Mouse (Mus musculus): ENCODE measurements at regions not wholly inside any gene's neighbourhood (a gene's known extent, or its start where the extent isn't known, plus 50 kb on each side); places are given as distances from the start of the nearest gene placed in this dataset.

- H3K4me1 ChIP-seq (replicated peaks), result peaks cover 13% of the 10 kb centered on the region
- H3K4me2 ChIP-seq, result no peak overlapping the region
- H3K27ac ChIP-seq (ENCODE audit: poor library complexity, severe bottlenecking), result no peak overlapping the region
- no peak overlapping the region for H3K9ac ChIP-seq
- no peak overlapping the region for H3K4me3 ChIP-seq
- no peaks in the 10 kb centered on the region for H3K9me3 ChIP-seq (replicated peaks)
- no peak for ATAC-seq (ENCODE audit: insufficient number of reproducible peaks, low FRiP score)
- no peaks in the 10 kb centered on the region for H3K36me3 ChIP-seq
- 63% methylated on average over 6 of the region's 6 CpGs for WGBS
- H3K27me3 ChIP-seq (replicated peaks), result no peaks in the 10 kb centered on the region
These were observed 551.8 kb upstream of the Btbd3 start for GRCm38 (mm10) chr2:137704565-137704947.

GRCm38 (mm10) chr2:137704051-137704450 lies 552.3 kb upstream of the Btbd3 start:
- WGBS, result 75% methylated on average over 3 of the region's 3 CpGs
- H3K9me3 ChIP-seq (replicated peaks), result no peaks in the 10 kb centered on the region
- H3K27ac ChIP-seq (ENCODE audit: poor library complexity, severe bottlenecking), result no peak overlapping the region
- peaks cover 13% of the 10 kb centered on the region for H3K4me1 ChIP-seq (replicated peaks)
- no peaks in the 10 kb centered on the region for H3K27me3 ChIP-seq (replicated peaks)
- H3K4me3 ChIP-seq, result no peak overlapping the region
- H3K36me3 ChIP-seq, result no peaks in the 10 kb centered on the region
- no peak for ATAC-seq (ENCODE audit: insufficient number of reproducible peaks, low FRiP score)
- H3K9ac ChIP-seq, result no peak overlapping the region
- no peak overlapping the region for H3K4me2 ChIP-seq

GRCm38 (mm10) chr2:137695885-137696284 lies 560.5 kb upstream of the Btbd3 start:
- H3K9me3 ChIP-seq (replicated peaks), result no peaks in the 10 kb centered on the region
- H3K4me1 ChIP-seq (replicated peaks), result peaks cover 4% of the 10 kb centered on the region; the same call in 1 of the 2 replicates
- no peak overlapping the region for H3K27ac ChIP-seq (ENCODE audit: poor library complexity, severe bottlenecking)
- no peaks in the 10 kb centered on the region for H3K36me3 ChIP-seq
- no peak for ATAC-seq (ENCODE audit: insufficient number of reproducible peaks, low FRiP score)
- no peak overlapping the region for H3K4me3 ChIP-seq
- H3K4me2 ChIP-seq, result no peak overlapping the region
- no peak overlapping the region for H3K9ac ChIP-seq
- no peaks in the 10 kb centered on the region for H3K27me3 ChIP-seq (replicated peaks)
- 80% methylated on average over 5 of the region's 5 CpGs for WGBS

GRCm38 (mm10) chr2:137694020-137694419 lies 562.3 kb upstream of the Btbd3 start:
- no peak overlapping the region for H3K9ac ChIP-seq
- no peaks in the 10 kb centered on the region for H3K36me3 ChIP-seq
- no peak for ATAC-seq (ENCODE audit: insufficient number of reproducible peaks, low FRiP score)
- 76% methylated on average over 3 of the region's 3 CpGs for WGBS
- H3K9me3 ChIP-seq (replicated peaks), result no peaks in the 10 kb centered on the region
- peaks cover 6% of the 10 kb centered on the region; the same call in 1 of the 2 replicates for H3K4me1 ChIP-seq (replicated peaks)
- no peak overlapping the region for H3K27ac ChIP-seq (ENCODE audit: poor library complexity, severe bottlenecking)
- H3K27me3 ChIP-seq (replicated peaks), result no peaks in the 10 kb centered on the region
- H3K4me3 ChIP-seq, result no peak overlapping the region
- no peak overlapping the region for H3K4me2 ChIP-seq

- H3K4me3 ChIP-seq, result no peak overlapping the region
- H3K36me3 ChIP-seq, result no peaks in the 10 kb centered on the region
- H3K27ac ChIP-seq (ENCODE audit: poor library complexity, severe bottlenecking), result no peak overlapping the region
- WGBS, result 69% methylated on average over 11 of the region's 11 CpGs
- no peak overlapping the region for H3K4me2 ChIP-seq
- no peak for ATAC-seq (ENCODE audit: insufficient number of reproducible peaks, low FRiP score)
- peaks cover 3% of the 10 kb centered on the region; the same call in 1 of the 2 replicates for H3K9me3 ChIP-seq (replicated peaks)
- peaks cover 28% of the 10 kb centered on the region for H3K4me1 ChIP-seq (replicated peaks)
- no peaks in the 10 kb centered on the region for H3K27me3 ChIP-seq (replicated peaks)
- no peak overlapping the region for H3K9ac ChIP-seq
These were observed 569.2 kb upstream of the Btbd3 start for GRCm38 (mm10) chr2:137687208-137687607.

GRCm38 (mm10) chr2:137686735-137687134 lies 569.6 kb upstream of the Btbd3 start:
- H3K4me3 ChIP-seq, result no peak overlapping the region
- no peaks in the 10 kb centered on the region for H3K36me3 ChIP-seq
- H3K27me3 ChIP-seq (replicated peaks), result no peaks in the 10 kb centered on the region
- no peak overlapping the region for H3K9ac ChIP-seq
- WGBS, result 40% methylated on average over 4 of the region's 4 CpGs
- peaks cover 7% of the 10 kb centered on the region; the same call in 1 of the 2 replicates for H3K9me3 ChIP-seq (replicated peaks)
- no peak for ATAC-seq (ENCODE audit: insufficient number of reproducible peaks, low FRiP score)
- H3K27ac ChIP-seq (ENCODE audit: poor library complexity, severe bottlenecking), result no peak overlapping the region
- peaks cover 28% of the 10 kb centered on the region for H3K4me1 ChIP-seq (replicated peaks)
- H3K4me2 ChIP-seq, result no peak overlapping the region

- Histone ChIP-seq H3K4me2 (no peak overlapping the region), H3K4me1 (replicated peaks) (peaks cover 12% of the 10 kb centered on the region), H3K27me3 (replicated peaks) (no peaks in the 10 kb centered on the region), H3K9me3 (replicated peaks) (peaks cover 9% of the 10 kb centered on the region; the same call in 1 of the 2 replicates), H3K27ac (ENCODE audit: poor library complexity, severe bottlenecking) (no peak overlapping the region), H3K36me3 (no peaks in the 10 kb centered on the region), H3K9ac (no peak overlapping the region), H3K4me3 (no peak overlapping the region)
- ATAC-seq (ENCODE audit: insufficient number of reproducible peaks, low FRiP score), result no peak
- WGBS, result 91% methylated on average over 1 of the region's 1 CpGs
These were observed 565.3 kb upstream of the Jag1 start for GRCm38 (mm10) chr2:137681762-137682161.

- Histone ChIP-seq H3K4me1 (replicated peaks) (peaks cover 39% of the 10 kb centered on the region), H3K27me3 (replicated peaks) (no peaks in the 10 kb centered on the region), H3K9me3 (replicated peaks) (no peaks in the 10 kb centered on the region), H3K36me3 (no peaks in the 10 kb centered on the region), H3K4me3 (no peak overlapping the region), H3K9ac (no peak overlapping the region), H3K4me2 (no peak overlapping the region), H3K27ac (ENCODE audit: poor library complexity, severe bottlenecking) (peak overlapping the region; percentile 27; the same call in 1 of the 2 replicates)
- ATAC-seq (ENCODE audit: insufficient number of reproducible peaks, low FRiP score), result no peak
- 25% methylated on average over 2 of the region's 2 CpGs for WGBS
These were observed 546.7 kb upstream of the Jag1 start for GRCm38 (mm10) chr2:137663171-137663570.

- 70% methylated on average over 2 of the region's 2 CpGs for WGBS
- Histone ChIP-seq H3K9me3 (replicated peaks) (no peaks in the 10 kb centered on the region), H3K27me3 (replicated peaks) (no peaks in the 10 kb centered on the region), H3K36me3 (no peaks in the 10 kb centered on the region), H3K27ac (ENCODE audit: poor library complexity, severe bottlenecking) (no peak overlapping the region), H3K4me3 (no peak overlapping the region), H3K9ac (no peak overlapping the region), H3K4me1 (replicated peaks) (peaks cover 39% of the 10 kb centered on the region), H3K4me2 (no peak overlapping the region)
- ATAC-seq (ENCODE audit: insufficient number of reproducible peaks, low FRiP score), result no peak
These were observed 545.8 kb upstream of the Jag1 start for GRCm38 (mm10) chr2:137662216-137662615.

- Histone ChIP-seq H3K4me2 (no peak overlapping the region), H3K9me3 (replicated peaks) (no peaks in the 10 kb centered on the region), H3K27me3 (replicated peaks) (no peaks in the 10 kb centered on the region), H3K4me1 (replicated peaks) (peaks cover 38% of the 10 kb centered on the region), H3K9ac (no peak overlapping the region), H3K4me3 (no peak overlapping the region), H3K27ac (ENCODE audit: poor library complexity, severe bottlenecking) (peak overlapping the region; percentile 43; the same call in 1 of the 2 replicates), H3K36me3 (no peaks in the 10 kb centered on the region)
- no peak for ATAC-seq (ENCODE audit: insufficient number of reproducible peaks, low FRiP score)
- WGBS, result 80% methylated on average over 1 of the region's 1 CpGs
These were observed 544.0 kb upstream of the Jag1 start for GRCm38 (mm10) chr2:137660449-137660848.

GRCm38 (mm10) chr2:137654296-137654695 lies 537.9 kb upstream of the Jag1 start:
- no peaks in the 10 kb centered on the region for H3K9me3 ChIP-seq (replicated peaks)
- WGBS, result 58% methylated on average over 3 of the region's 3 CpGs
- no peak overlapping the region for H3K9ac ChIP-seq
- H3K36me3 ChIP-seq, result no peaks in the 10 kb centered on the region
- H3K27ac ChIP-seq (ENCODE audit: poor library complexity, severe bottlenecking), result no peak overlapping the region
- no peak for ATAC-seq (ENCODE audit: insufficient number of reproducible peaks, low FRiP score)
- H3K4me2 ChIP-seq, result no peak overlapping the region
- no peak overlapping the region for H3K4me3 ChIP-seq
- peaks cover 1% of the 10 kb centered on the region; the same call in 1 of the 2 replicates for H3K4me1 ChIP-seq (replicated peaks)
- no peaks in the 10 kb centered on the region for H3K27me3 ChIP-seq (replicated peaks)

- 34% methylated on average over 2 of the region's 2 CpGs for WGBS
- Histone ChIP-seq H3K4me1 (replicated peaks) (peaks cover 14% of the 10 kb centered on the region), H3K27ac (ENCODE audit: poor library complexity, severe bottlenecking) (peak overlapping the region; percentile 15; the same call in 1 of the 2 replicates), H3K4me2 (no peak overlapping the region), H3K36me3 (no peaks in the 10 kb centered on the region), H3K9me3 (replicated peaks) (no peaks in the 10 kb centered on the region), H3K9ac (no peak overlapping the region), H3K27me3 (replicated peaks) (no peaks in the 10 kb centered on the region), H3K4me3 (no peak overlapping the region)
- ATAC-seq (ENCODE audit: insufficient number of reproducible peaks, low FRiP score), result no peak
These were observed 527.7 kb upstream of the Jag1 start for GRCm38 (mm10) chr2:137644160-137644559.

Measured in heart, embryonic 12.5 days (tissue).